Mouse (Mus musculus) Patski (cell line): ENCODE data around the gene Lmx1a. TPM values are rescaled to one million over a fixed set of nuclear protein-coding genes. Genes with fewer than 3 reads are reported as not detected.

ENCODE experiments used
- ATAC-seq: fragments of 100-300 bp; one replicate; pipeline ENCODE4 v1.8.0; 2021
- CTCF ChIA-PET: fragments of 350-600 bp; sonication (Branson Sonifier 250); formaldehyde crosslinking; loops from one replicate; lab custom pipeline; 2022; ENCODE audit warnings: inconsistent platforms; lab: Charles Lee
- POLR2A ChIA-PET: fragments of 350-600 bp; sonication (Branson Sonifier 250); formaldehyde crosslinking; loops from one replicate; lab custom pipeline; 2022; ENCODE audit warnings: antibody characterized with exemption, inconsistent platforms; lab: Charles Lee
- DNase-seq: peaks from one replicate; pipeline ENCODE4 v3.0.0-alpha.2; 2011; ENCODE audit warnings: low read depth, low spot score
- H3K27me3 ChIP-seq: fragments of 371-371 bp; one replicate; pipeline ENCODE4 v1.5.1; 2021
- CTCF ChIP-seq: fragments of 100-300 bp; IDR thresholded peaks from one replicate; pipeline ENCODE4 v1.5.1; 2021
- in situ Hi-C: fragments of 300-500 bp; cut with MboI; formaldehyde crosslinking; loops from 3 replicates; pipeline ENCODE4 v1.11.1; 2018; ENCODE audit warnings: low pct_unique_long_range_greater_than_20kb, mixed read lengths
- polyA plus RNA-seq: library from polyadenylated mRNA; unstranded; gene quantifications from one replicate; pipeline ENCODE4 v1.2.3, GENCODE M21; 2021

The Lmx1a gene
- polyA plus RNA-seq, 1 experiment from 2014 or later = 0.06 TPM

GRCm38 (mm10) chr1:167888120-167888519 lies 199.1 kb downstream of the Lmx1a start:
- POLR2A ChIA-PET = no interaction called here
- CTCF ChIA-PET = no interaction called here

DNA sequence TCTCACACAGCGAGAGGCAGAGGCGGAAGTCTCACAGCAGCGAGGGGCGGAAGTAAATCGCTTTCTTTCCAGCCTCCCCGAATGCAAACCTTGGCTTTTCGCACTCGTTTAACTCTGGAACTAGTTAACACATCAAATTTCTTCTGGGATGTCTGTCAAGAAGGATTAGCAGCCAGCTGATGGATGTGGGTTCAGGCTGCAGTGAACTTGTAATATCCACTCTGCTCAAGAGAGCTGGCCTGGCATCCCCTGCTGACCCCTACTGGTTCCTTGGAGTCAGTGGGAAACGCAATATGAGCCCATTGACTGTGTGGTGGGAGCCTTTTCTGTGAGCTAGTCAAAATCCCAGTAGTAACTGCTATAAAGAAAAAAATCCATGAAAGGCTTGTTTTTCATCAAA lies 199.8 kb downstream of the Lmx1a start:
- POLR2A ChIA-PET = no interaction called here
- in situ Hi-C loops = no loop called here
- no peak for DNase-seq

More at GRCm38 (mm10) chr1:167888120-167888519, 199.1 kb downstream of the Lmx1a start:
- in situ Hi-C loops = no loop called here
- H3K27me3 ChIP-seq = peaks cover 21% of the 10 kb centered on the region
- no peak for DNase-seq
- no peak for TF ChIP-seq CTCF
- no peak for ATAC-seq

GRCm38 (mm10) chr1:167896234-167896633 lies 207.2 kb downstream of the Lmx1a start:
- ChIA-PET POLR2A (no interaction called here), CTCF (interaction anchor here (1.2 kb wide), 1 partner anchor 14 kb away, joined by 3 read pairs; no protein-coding TSS in a partner anchor)
- TF ChIP-seq CTCF = peak; percentile 72
- in situ Hi-C loops = no loop called here
- DNase-seq (no peak), ATAC-seq (peak; percentile 88)
- H3K27me3 ChIP-seq = peaks cover 26% of the 10 kb centered on the region

More for the DNA sequence above, 199.8 kb downstream of the Lmx1a start:
- H3K27me3 ChIP-seq = peaks cover 18% of the 10 kb centered on the region
- TF ChIP-seq CTCF = no peak
- CTCF ChIA-PET = no interaction called here
- ATAC-seq = no peak

Other genes starting within 250 kb of the Lmx1a start
- not detected for gene Lrrc52, start 222.5 kb upstream of the Lmx1a start, polyA plus RNA-seq
- gene Rxrg, start 90.9 kb upstream of the Lmx1a start, polyA plus RNA-seq = not detected